Comparison of ENCODE assay signal across 12 mouse cellular contexts in genomic region chr11:6951361-6951760, GRCm38 (mm10).
DNase-seq lines count a peak whose midpoint lies in the region.
"Had no signal": no experiment of that assay in that cellular context is flagged by ENCODE, and none has a peak within 500 bp of the region (broad histone marks: within the 10 kb centered on the region; RNA-seq: fewer than 3 reads in every experiment).

No protein-coding gene starts in this region.

- intact Hi-C loops in heart, postnatal 36 days (cut with DNase I) = no loop called here

- DNase-seq in heart, adult 11 months = peak; percentile 11
- DNase-seq in heart, postnatal 36 days = no peak
- peak; percentile 89 for DNase-seq in cerebellum, adult 9-10 months
- peak; percentile 82 to 84 for DNase-seq in cerebellum, postnatal 25 days
- no peak for DNase-seq in lung, postnatal 25 days (ENCODE audit: low spot score)
- DNase-seq in gastrocnemius, postnatal 25 days = no peak
- DNase-seq: adrenal gland, postnatal 25 days; embryo, embryonic 11 days; gastrocnemius, adult 2 months; heart, adult 2 months; heart, postnatal 14 days; kidney, adult 8-10 months had no signal

Comparison
In these comparisons a context has a peak if more than half of its experiments do, and no peak if none do; other contexts are left out.
1. DNase-seq: peak in heart, adult 11 months (single experiment), cerebellum, adult 9-10 months (single experiment) and cerebellum, postnatal 25 days (2 of 2); none in heart, postnatal 36 days (0 of 2), lung, postnatal 25 days (single experiment) and gastrocnemius, postnatal 25 days (single experiment).